Mouse (Mus musculus) heart, embryonic 11.5 days (tissue): ENCODE data around the gene Tmem217. TPM values are rescaled to one million over a fixed set of nuclear protein-coding genes. Genes with fewer than 3 reads are reported as not detected.

ENCODE experiments used
- ATAC-seq: fragments of 200-750 bp; cut with Nextera tagmentation; replicated peaks from 2 replicates; pipeline ENCODE4 v1.8.0; 2017; ENCODE audit warnings: moderate library complexity; ENCODE audit not compliant: insufficient number of reproducible peaks, low FRiP score, low TSS enrichment
- H3K27ac ChIP-seq: fragments of 300-500 bp; sonication (generic); 2 replicates; pipeline ENCODE4 v1.5.1; 2014; ENCODE audit warnings: mild to moderate bottlenecking, low read depth, low read length
- H3K27me3 ChIP-seq: fragments of 300-500 bp; sonication (generic); 2 replicates; pipeline ENCODE4 v1.6.1; 2014; ENCODE audit warnings: mild to moderate bottlenecking, low read length, mixed read lengths; ENCODE audit not compliant: control insufficient read depth, insufficient read depth
- H3K36me3 ChIP-seq: fragments of 300-500 bp; sonication (generic); 2 replicates; pipeline ENCODE4 v1.6.1; 2014; ENCODE audit warnings: mild to moderate bottlenecking, low read length, moderate library complexity, mixed read lengths; ENCODE audit not compliant: control insufficient read depth, insufficient read depth
- H3K4me1 ChIP-seq: fragments of 300-500 bp; sonication (generic); 2 replicates; pipeline ENCODE4 v1.6.1; 2014; ENCODE audit warnings: low read length; ENCODE audit not compliant: control insufficient read depth, insufficient read depth
- H3K4me2 ChIP-seq: fragments of 300-500 bp; sonication (generic); 2 replicates; pipeline ENCODE4 v1.6.1; 2014; ENCODE audit warnings: mild to moderate bottlenecking, moderate library complexity
- H3K4me3 ChIP-seq: fragments of 300-500 bp; sonication (generic); 2 replicates; pipeline ENCODE4 v1.5.1; 2014; ENCODE audit warnings: low read depth, low read length
- H3K9ac ChIP-seq: fragments of 300-500 bp; sonication (generic); 2 replicates; pipeline ENCODE4 v1.6.1; 2014; ENCODE audit warnings: mild to moderate bottlenecking, low read depth, low read length, moderate library complexity
- H3K9me3 ChIP-seq: fragments of 300-500 bp; sonication (generic); replicated peaks from 2 replicates; pipeline ENCODE4 v1.6.1; 2016; ENCODE audit warnings: low read length; ENCODE audit not compliant: control insufficient read depth
- WGBS: fragments of 180-500 bp; shearing (Covaris S2); extraction: QIAGEN DNeasy Blood & Tissue Kit; methylation state at CpG from one replicate; pipeline ENCODE4 v1.1.7; 2014; ENCODE audit not compliant: insufficient replicate concordance; 5-methylcytosine and 5-hydroxymethylcytosine counted together
- polyA plus RNA-seq: library from polyadenylated mRNA; unstranded; fragments of >200 nt; fragmentation: Nextera tagmentation; extraction: Ambion mirVana; gene quantifications from 2 replicates; pipeline ENCODE4 v1.2.1, GENCODE M21; 2014

The Tmem217 gene
- polyA plus RNA-seq, 1 experiment from 2014 or later: 0.13 TPM

DNA sequence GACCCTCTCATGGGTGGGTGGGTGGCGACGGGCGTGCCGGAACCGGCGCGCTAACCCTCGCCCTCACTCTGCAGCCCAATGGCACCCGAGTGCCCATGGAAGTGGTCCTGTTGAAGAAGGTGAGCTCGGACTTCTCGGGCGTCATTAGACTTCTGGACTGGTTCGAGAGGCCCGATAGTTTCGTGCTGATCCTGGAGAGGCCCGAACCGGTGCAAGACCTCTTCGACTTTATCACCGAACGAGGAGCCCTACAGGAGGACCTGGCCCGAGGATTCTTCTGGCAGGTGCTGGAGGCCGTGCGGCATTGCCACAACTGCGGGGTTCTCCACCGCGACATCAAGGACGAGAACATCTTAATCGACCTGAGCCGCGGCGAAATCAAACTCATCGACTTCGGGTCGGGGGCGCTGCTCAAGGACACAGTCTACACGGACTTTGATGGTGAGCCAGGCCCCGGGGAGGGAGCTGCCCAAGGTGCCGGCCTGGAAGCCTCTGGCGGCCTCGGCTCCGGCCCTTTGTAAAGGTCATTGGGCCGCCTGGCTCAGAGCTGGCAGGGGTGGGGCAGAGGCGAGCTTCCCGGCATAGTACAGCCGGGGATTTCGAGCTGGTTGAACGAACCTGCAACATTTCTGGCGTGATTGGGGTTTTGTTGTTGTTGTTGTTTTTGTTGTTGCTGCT, 60.5 kb downstream of the Tmem217 start:
- no peaks in the 10 kb centered on the region for H3K9me3 ChIP-seq
- H3K4me2 ChIP-seq: peak overlapping the region; percentile 75
- H3K27me3 ChIP-seq: no peaks in the 10 kb centered on the region
- H3K36me3 ChIP-seq: peaks cover 13% of the 10 kb centered on the region
- peaks cover 18% of the 10 kb centered on the region for H3K4me1 ChIP-seq
- H3K4me3 ChIP-seq: peak overlapping the region; percentile 77
- peak overlapping the region; percentile 95 for H3K27ac ChIP-seq
- ATAC-seq: no peak
- WGBS: under 1% methylated on average over 48 of the region's 48 CpGs
- peak overlapping the region; percentile 92 for H3K9ac ChIP-seq

DNA sequence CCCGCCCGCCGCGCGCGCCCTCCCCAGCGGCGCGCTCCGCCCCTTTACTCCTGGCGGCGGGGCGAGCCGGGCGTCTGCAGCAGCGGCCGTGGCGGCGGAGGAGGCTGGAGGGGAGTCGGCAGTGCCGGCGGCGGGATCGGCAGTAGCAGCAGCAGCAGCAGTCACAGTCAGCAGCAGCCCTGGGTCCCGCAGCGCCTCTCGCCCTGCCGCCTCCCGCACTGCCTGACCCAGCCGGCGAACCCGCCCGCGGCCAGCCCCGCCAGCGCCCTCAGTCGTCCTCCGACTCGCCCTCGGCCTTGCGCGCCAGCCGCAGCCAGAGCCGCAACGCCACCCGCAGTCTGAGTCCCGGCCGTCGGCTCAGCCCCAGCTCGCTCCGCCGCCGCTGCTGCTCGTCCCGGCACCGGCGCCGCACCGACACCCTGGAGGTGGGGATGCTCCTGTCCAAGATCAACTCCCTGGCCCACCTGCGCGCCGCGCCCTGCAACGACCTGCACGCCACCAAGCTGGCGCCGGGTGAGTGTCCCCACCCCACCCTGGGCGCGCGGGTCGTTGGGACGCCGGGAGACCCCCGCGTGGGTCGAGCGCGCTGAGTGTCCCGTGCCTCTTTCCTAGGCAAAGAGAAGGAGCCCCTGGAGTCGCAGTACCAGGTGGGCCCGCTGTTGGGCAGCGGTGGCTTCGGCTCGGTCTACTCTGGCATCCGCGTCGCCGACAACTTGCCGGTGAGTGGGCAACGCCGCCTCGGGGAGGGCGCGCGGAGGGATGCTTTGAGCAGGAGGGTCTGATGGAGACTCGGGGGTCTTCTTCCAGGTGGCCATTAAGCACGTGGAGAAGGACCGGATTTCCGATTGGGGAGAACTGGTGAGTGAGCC, 61.2 kb downstream of the Tmem217 start, which contains the start of gene Pim1:
Gene Pim1, plus strand, starts transcription at position 41 of the 869 bp plus-strand sequence.
- under 1% methylated on average over 82 of the region's 99 CpGs for WGBS
- peaks cover 11% of the 10 kb centered on the region for H3K36me3 ChIP-seq
- peak within 1 kb of the TSS; percentile 95 for H3K27ac ChIP-seq
- peak within 1 kb of the TSS; percentile 93 for H3K9ac ChIP-seq
- H3K4me1 ChIP-seq: peaks cover 18% of the 10 kb centered on the region
- no peak for ATAC-seq
- no peaks in the 10 kb centered on the region for H3K27me3 ChIP-seq
- H3K4me3 ChIP-seq: peak within 1 kb of the TSS; percentile 77
- H3K4me2 ChIP-seq: peak within 1 kb of the TSS; percentile 95
- H3K9me3 ChIP-seq: no peaks in the 10 kb centered on the region; the same call in 1 of the 2 replicates

DNA sequence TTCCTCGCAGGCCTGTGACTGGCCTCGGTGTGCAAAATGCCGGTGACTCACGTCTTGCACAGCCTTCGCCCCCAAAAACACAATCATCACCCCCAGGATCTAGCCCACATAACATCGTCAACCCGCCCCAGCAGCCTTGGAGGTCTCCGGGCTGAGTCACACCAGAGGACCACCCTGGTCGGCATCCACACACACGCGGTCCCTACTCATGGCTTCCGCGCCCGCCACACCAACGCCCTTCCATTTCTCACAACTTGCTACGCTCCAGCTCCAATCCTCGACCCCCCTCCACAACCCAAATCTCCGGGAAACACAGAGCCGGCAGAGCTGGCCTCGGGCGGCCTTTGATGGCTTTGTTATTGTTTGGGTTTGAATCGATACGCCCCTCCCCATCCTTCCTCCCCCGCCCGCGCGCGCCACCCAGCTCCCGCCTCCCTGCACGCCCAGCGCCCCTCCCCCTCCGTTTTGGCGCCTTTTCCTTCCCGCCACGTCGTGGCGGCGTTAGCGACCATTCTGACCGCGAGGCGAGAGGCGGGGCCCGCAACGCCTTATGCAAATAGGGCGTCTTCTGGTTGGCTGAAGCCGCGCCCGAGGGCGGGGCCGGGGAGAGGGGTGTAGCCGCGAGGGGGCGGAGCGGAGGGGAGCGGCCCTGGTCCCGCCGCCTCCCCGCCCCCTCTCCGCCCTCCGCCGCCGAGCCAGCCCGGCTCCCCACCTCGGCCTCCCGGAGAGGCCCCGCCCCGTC, 62.0 kb downstream of the Tmem217 start:
- peak overlapping the region; percentile 95 for H3K27ac ChIP-seq
- no peaks in the 10 kb centered on the region for H3K27me3 ChIP-seq
- peak overlapping the region; percentile 95 for H3K4me2 ChIP-seq
- peaks cover 18% of the 10 kb centered on the region for H3K4me1 ChIP-seq
- no peaks in the 10 kb centered on the region; the same call in 1 of the 2 replicates for H3K9me3 ChIP-seq
- peak; percentile 91 for ATAC-seq
- under 1% methylated on average over 54 of the region's 68 CpGs for WGBS
- H3K36me3 ChIP-seq: peaks cover 11% of the 10 kb centered on the region
- H3K4me3 ChIP-seq: peak overlapping the region; percentile 77
- peak overlapping the region; percentile 93 for H3K9ac ChIP-seq

DNA sequence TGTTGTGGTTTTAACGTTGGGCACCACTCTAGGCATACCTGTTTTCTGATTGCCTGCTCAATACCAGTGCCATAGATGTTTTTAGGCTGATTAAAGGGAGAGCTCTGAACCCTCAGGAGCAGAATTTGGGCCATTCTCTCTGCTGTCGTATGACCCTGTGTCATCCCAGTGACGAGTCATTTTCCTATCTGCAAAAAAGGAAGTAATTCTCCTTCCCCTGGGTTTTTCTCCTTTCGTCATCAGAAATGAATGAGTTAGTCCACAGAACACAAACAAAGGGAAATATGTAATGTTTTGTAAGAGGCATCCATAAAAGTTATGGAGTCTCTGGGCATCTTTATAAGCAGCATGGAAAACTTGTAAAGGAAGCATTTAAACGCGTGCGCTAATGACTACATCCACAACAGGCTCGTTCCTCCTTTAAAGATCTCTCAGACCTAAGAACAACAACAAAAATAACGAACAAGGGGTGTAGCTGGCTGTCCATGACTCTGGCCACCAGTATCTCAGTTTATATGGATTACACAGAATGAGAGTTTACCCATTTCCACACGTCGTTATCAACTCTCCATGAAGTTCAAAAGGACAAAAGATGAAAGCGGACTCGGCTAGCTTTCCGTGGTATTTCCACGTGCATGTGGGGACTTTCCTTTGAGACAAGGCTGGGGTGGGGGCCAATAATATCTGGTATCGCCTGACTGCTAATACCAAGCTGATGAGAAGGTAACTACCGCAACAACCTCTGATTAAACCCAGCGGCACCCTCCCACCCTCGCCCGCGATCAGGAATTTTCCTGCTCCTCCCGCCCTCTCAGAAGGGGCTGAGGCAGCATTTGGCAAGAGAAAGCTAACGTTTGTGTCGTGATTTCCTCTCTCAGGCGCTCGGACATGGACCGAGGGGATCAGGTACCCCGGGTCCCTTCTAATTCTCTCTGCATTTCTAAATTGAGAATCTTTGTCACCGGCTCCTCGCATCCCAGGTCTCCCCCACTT, 62.9 kb downstream of the Tmem217 start:
- 7% methylated on average over 30 of the region's 30 CpGs for WGBS
- Histone ChIP-seq H3K9me3 (no peaks in the 10 kb centered on the region; the same call in 1 of the 2 replicates), H3K27me3 (no peaks in the 10 kb centered on the region), H3K36me3 (peaks cover 5% of the 10 kb centered on the region), H3K4me2 (peak overlapping the region; percentile 95), H3K4me3 (peak overlapping the region; percentile 77), H3K4me1 (peaks cover 15% of the 10 kb centered on the region), H3K27ac (peak overlapping the region; percentile 94), H3K9ac (peak overlapping the region; percentile 93)
- ATAC-seq: no peak

DNA sequence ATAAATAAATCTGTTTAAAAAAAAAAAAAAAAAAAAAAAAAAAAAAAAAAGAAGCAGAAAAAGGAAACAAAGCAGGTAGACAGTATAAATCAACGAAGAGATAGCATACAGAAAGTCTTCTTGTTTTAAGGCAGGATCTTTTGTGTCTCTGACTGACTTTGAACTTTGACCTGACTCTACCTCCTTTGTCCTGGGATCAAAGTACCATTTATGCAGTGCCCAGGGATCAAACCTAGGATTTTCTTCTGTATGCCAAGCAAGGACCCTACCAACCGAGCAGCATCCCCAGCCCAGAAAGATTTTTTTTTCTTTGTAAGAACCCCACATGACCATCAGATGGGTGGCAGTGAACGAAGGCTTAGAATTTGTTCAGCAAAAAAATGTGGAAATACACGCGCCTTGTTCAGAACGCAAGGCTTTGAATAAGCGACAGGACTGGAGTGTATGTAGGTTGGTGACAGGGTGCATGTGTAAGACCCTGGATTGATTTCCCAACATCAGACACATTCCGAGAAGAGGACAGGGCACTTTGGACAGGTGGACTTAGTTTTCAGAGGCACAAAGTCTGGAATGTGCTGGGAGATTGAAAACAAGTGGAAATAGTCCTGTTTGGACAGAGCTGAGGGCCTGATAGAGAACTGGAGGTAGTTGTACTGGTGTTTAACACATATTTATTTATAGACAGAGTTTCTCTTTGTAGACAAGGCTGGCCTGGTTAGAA, 63.8 kb downstream of the Tmem217 start:
- no peak for ATAC-seq
- H3K36me3 ChIP-seq: no peaks in the 10 kb centered on the region
- peak overlapping the region; percentile 10; the same call in 1 of the 2 replicates for H3K4me3 ChIP-seq
- peak overlapping the region; percentile 94 for H3K27ac ChIP-seq
- peaks cover 12% of the 10 kb centered on the region for H3K4me1 ChIP-seq
- 82% methylated on average over 8 of the region's 8 CpGs for WGBS
- 0 out of 2 replicates have a peak overlapping the region, but pooled peaks have one; percentile 1 for H3K9ac ChIP-seq
- no peaks in the 10 kb centered on the region; the same call in 1 of the 2 replicates for H3K9me3 ChIP-seq
- no peaks in the 10 kb centered on the region for H3K27me3 ChIP-seq
- peak overlapping the region; percentile 95 for H3K4me2 ChIP-seq

DNA sequence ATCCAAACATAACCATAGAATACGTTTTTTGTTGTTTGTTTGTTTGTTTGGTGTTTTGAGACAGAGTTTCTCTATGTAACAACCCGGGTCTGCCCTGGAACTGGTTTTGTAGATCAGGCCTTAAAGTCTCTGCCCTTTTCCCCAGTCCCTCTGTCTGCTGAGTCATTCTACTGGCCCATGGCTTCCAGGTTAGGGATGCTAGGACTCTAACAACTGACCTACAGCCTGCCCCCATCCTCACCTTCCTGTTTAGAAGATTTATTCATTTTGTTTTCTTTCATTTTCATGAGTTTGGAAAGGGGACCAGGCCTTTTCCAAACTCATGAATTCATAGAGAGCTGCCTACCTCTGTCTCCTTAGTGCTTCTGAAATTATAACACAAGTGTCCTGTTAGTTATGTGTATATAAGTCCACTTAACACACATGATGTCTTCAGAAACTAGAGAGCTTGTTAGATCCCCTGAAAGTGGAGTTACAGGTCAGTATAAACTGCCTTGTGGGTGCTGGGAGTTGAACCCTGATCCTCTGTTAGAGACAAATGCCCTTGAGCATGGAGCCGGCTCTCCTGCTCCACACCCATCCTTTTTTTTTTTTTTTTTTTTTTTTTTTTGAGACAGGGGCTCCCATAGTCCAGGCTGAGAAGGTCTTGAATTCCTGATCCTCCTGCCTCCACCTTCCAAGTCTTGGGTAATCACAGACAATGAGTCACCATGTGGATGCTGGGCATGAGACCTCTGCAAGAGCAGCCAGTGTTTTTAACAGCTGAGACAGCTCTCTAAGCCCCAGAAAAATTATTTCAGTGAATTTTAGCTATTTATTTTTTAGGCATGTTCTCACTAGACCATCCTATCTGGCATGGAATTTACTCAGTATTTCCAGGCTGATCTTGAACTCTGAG, 66.6 kb downstream of the Tmem217 start:
- H3K4me2 ChIP-seq: no peak overlapping the region
- WGBS: 68% methylated on average over 3 of the region's 3 CpGs
- H3K36me3 ChIP-seq: no peaks in the 10 kb centered on the region
- no peak for ATAC-seq
- H3K27ac ChIP-seq: no peak overlapping the region
- H3K9me3 ChIP-seq: no peaks in the 10 kb centered on the region; the same call in 1 of the 2 replicates
- H3K27me3 ChIP-seq: no peaks in the 10 kb centered on the region
- H3K4me3 ChIP-seq: no peak overlapping the region
- H3K9ac ChIP-seq: no peak overlapping the region
- peaks cover 10% of the 10 kb centered on the region for H3K4me1 ChIP-seq
